Mouse (Mus musculus) cerebellum, adult 2 months (tissue): ENCODE results near the gene Gsc.

ENCODE experiments used
- CTCF ChIP-seq: fragments of 200-500 bp; IDR thresholded peaks from 2 replicates; pipeline ENCODE4 v1.5.1; 2011; ENCODE audit warnings: low read depth, mild to moderate bottlenecking, control low read depth, low read length, moderate library complexity, borderline replicate concordance; ENCODE audit not compliant: insufficient read depth
- POLR2A ChIP-seq: fragments of 200-500 bp; IDR thresholded peaks from 2 replicates; pipeline ENCODE4 v1.6.1; 2011; ENCODE audit warnings: low read length, control low read depth, borderline replicate concordance; ENCODE audit not compliant: insufficient read depth

DNA sequence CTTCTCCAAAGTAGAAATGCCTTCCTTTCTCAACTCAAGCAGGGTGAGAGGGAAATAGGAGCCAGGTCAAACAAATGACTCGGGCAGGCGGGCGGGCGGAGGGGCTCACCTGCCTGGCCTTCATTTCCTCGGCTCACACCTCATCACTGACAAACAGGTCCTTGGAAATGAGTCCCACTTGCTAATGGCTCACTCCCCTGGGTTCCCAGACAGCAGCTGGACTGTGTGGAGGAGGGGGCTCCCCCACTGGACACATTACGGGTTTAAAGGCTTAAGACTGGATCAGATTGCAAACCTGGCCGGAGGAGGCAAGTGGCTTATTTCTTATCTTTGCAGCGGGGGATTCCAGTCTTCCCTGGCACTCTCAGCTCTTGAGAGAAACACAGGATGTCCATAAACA is 13.1 kb upstream of the Gsc start:
- TF ChIP-seq POLR2A (no peak), CTCF (no peak)
